Mouse (Mus musculus) left cerebral cortex, postnatal 10 days (tissue): ENCODE data around the gene Aplf. TPM values are rescaled to one million over a fixed set of nuclear protein-coding genes. Genes with fewer than 3 reads are reported as not detected.

ENCODE experiments used
- DNase-seq, 2 experiments: peaks; one replicate each; pipeline ENCODE4 v3.0.0; 2021 to 2022; ENCODE audit warnings: low spot score in 2 of 2, mixed read lengths in 1 of 2; ENCODE audit errors: extremely low spot score in 1 of 2
- intact Hi-C: fragments of 180-260 bp; cut with DNase I; formaldehyde crosslinking; loops from one replicate; pipeline ENCODE4 v1.15.1; 2025
- total RNA-seq, 2 experiments: library from RNA; stranded (reverse); gene quantifications; 2 replicates each; pipeline ENCODE4 v1.2.3; 2021

Gene Aplf
- 10 to 100 TPM; 10.8 to 12.8 TPM for total RNA-seq

DNA sequence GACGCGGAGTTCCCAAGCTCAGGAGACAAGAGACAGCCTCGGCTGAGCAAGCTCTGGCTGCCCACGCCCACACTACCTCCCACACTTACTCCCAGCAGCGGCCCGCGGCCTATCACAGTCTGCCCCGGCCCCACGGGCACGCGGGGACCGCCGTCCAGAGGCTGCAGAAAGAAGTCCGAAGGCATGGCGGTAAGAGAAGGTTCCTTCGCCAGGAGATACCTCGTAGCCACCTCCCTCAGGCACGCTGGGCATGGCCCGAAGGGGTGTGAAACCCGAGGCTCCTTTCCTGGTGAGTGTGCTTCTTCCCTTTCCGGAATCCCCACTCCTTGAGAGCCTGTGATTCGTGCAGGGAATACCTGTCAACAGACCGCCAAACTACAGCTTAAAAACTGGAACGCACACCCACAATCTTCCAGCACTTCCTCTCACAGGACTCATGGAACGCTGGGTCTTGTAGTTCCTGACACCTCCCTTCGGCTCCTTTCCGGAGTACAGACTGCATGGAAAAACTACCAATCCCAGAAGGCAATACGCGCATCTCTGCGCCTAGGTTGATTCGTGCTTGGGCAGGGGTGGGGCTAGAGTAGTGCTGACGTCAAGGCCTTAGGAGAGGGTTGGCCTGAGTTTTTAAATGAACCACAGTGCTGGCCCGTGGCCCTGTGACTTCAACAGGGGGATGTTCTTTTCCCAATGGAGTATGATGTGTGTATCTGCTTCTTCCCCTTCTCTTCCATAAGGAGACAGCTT is at the start of gene Aplf:
TSS of gene Aplf (minus strand) at position 423 of the 747 bp plus-strand sequence.
- intact Hi-C loops = loop anchor here (10.0 kb wide), 1 partner anchor 277 kb away; no protein-coding TSS in a partner anchor
- DNase-seq = peak; percentile 92 to 94

DNA sequence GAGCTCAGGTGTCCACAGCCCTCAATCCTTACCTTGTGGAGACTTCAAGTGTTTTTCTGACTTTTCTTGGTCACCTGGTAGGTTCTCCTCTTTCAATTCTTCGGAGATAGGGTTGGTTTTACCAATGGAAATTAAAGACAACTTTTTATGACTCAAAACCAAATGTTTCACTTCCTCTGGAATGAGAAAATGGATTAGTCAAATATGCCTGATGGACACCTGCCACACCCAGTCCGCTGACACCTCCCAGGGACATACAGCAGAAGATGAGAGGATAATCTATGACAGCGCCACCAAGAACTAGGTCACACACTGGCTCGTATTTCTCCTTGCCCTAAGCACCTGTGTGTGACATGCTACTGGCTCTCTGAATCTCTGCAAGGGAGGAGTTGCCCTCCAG is 42.1 kb upstream of the Aplf start:
- DNase-seq = no peak
- intact Hi-C loops = no loop called here

DNA sequence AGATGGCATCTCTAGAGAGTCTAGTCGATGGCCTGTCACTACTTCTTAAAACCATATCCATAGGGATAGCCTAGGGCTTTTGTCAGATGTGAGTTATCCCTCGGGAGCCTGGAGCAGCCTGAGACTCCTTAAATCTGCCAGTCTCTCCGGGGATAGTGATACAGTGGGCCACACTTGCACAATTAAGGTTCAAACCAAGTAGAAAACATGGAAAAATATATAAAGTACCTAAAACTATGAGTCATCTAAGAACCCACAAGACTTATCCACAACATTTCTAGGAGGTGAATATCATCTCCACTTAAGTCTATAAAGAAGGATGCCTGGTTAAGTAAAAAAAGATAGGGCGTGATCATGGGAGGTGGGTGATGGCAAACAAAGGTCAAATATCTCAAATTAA is 40.3 kb upstream of the Aplf start:
- DNase-seq = no peak
- intact Hi-C loops = no loop called here

DNA sequence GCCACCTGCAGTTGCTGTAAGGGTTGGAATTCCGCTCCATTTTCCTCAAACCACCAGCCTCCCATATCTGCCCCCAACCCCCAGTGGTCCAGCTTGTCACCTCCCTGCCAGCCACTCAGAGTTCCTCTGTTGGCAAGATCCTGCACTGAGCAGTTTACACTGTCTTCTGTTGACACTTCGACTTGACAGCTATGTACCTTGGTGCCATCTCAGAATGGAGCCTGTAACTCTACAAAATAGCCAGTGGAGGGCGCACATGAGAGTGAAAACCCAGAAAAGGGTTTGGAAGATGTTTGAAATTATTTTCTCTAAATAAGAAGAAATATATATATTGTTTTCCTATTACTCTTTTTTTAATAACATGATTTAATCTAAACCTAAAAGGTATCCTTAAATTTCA is 34.3 kb upstream of the Aplf start:
- DNase-seq = no peak
- intact Hi-C loops = no loop called here

- intact Hi-C loops = no loop called here
These were observed 24.6 kb upstream of the Aplf start for GRCm38 (mm10) chr6:87696544-87696943.

DNA sequence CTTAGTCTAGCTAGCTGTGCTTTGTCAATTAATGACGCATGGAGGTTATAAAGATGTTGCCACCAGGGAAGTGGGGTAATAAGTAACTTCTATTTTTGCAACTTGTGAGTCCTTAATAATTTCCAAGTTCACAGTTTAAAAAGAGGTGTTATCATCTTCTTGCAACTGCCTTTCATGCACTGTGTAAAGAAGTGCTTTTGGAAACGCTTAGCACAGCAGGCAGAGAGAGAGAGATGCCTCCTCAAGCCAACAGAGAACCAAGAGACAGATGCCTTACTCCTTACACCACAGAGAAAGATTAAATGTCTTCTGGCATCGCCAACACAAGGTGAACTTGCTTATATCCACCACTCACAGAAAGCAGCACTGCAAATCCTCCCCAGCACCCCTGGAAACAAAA is 24.0 kb upstream of the Aplf start:
- intact Hi-C loops = no loop called here

More at GRCm38 (mm10) chr6:87696544-87696943, 24.6 kb upstream of the Aplf start:
- DNase-seq = no peak

GRCm38 (mm10) chr6:87680418-87680817 is 8.4 kb upstream of the Aplf start:
- intact Hi-C loops = no loop called here
- no peak for DNase-seq

More for the DNA sequence above, 24.0 kb upstream of the Aplf start:
- DNase-seq = no peak

DNA sequence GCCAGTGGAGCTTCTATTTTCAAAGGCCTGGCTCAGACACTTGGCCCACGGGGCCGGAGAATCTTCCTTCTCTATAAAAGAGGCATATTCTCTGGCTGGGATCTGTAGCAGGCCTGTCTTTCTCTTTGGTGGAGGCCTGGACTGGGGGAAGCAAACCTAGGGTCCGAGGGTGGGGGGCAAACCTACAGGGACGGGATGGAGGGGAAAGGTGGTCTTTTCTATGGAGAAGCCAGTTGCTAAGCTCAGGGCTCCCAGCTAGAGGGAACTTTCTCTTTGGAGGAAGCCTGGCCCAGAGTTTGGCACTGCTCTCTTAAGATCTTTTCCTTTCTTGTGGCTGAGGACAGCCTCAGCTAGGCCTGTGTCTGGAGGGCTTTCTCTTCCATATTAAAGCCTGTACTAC is 668 bp upstream of the Aplf start:
- intact Hi-C loops = loop anchor here (10.0 kb wide), 1 partner anchor 278 kb away; no protein-coding TSS in a partner anchor
- no peak for DNase-seq

DNA sequence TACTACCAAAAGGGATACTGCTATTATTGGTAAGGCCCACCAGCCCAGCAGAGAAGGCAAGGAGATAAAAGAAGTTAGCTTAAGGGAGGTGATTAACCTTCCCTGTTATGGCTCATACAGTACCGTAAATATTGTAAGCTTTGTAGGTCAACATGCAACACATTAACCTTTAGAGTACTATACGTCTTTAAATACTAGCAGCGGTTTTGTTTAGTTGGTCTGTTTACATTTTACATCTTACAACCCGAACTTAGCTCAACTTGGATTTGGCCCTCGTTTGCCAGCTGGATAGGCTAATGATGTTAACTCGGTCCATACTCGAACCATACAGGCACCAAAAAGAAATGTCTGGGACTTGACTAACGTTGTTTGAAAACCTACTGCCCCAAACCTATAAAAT is 640 bp downstream of the Aplf start:
- no peak for DNase-seq
- intact Hi-C loops = loop anchor here (10.0 kb wide), 1 partner anchor 277 kb away; no protein-coding TSS in a partner anchor

GRCm38 (mm10) chr6:87669894-87670588 is 2.0 kb downstream of the Aplf start:
- peak; percentile 53 to 67 for DNase-seq
- intact Hi-C loops = loop anchor here (10.0 kb wide), 1 partner anchor 275 kb away; no protein-coding TSS in a partner anchor

- intact Hi-C loops = no loop called here
- no peak for DNase-seq
These were observed 3.3 kb downstream of the Aplf start for GRCm38 (mm10) chr6:87668733-87669132.

DNA sequence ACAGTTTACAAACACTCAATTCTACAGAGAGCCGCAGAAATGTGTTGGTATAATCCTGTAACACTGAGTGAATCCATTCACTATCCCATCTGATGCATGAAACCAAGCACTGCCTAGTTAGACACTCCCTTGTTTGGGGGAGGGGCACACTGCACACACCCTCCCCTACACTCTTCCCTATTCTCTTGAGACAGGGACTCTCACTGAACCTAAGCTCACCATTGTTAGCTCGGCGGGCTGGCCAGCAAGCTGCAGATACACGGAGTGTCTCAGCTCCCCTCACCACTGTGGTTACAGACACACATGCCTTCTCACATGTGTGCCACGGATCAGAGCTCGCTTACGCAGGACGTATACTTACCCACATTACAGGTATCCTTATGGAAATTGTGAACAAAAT is 4.2 kb downstream of the Aplf start:
- intact Hi-C loops = no loop called here
- DNase-seq = no peak

DNA sequence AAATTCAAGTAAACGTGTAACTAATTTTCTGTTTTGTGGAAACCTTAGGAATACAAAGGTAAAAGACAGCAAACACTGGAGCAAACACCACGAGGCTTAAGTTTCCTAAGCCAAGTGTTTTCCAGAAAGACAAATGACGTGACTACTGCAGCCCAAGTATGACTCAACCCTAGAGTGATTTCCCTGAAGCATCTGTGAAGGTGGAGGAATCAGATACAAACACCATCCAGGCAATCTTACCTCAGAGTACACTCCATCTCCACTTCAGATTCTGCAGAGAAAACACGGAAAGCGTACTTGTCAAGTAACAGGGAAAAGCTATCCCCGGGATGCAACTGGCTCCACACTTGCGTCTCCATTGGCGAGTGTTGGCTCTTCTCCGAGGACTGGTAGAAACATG is 8.5 kb downstream of the Aplf start:
- intact Hi-C loops = no loop called here
- no peak for DNase-seq

DNA sequence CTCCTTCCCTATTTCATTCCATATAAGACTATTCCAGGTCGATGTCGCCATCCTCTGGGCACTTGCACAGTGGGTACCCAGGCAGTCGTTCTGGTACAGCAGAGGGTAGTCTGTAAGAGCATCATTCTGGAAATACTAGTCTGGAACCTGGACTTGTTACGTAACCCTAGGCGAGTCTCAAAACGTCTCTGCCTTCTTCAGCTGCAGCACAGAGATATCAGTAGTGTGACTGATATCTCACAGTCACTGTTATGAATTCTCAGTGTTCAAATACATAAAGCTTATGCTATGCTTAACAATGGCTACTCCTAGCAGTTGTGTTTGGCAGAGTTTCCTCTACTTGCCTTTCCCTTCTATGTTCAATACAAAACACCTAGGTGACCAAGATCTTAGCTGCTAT is 9.8 kb downstream of the Aplf start:
- no peak for DNase-seq
- intact Hi-C loops = no loop called here

- DNase-seq = no peak
- intact Hi-C loops = no loop called here
These were observed 10.3 kb downstream of the Aplf start for GRCm38 (mm10) chr6:87661707-87662106.

GRCm38 (mm10) chr6:87658816-87659215 is 13.2 kb downstream of the Aplf start:
- intact Hi-C loops = no loop called here
- no peak for DNase-seq

- no peak for DNase-seq
- intact Hi-C loops = no loop called here
These were observed 17.9 kb downstream of the Aplf start for GRCm38 (mm10) chr6:87653904-87654638.

DNA sequence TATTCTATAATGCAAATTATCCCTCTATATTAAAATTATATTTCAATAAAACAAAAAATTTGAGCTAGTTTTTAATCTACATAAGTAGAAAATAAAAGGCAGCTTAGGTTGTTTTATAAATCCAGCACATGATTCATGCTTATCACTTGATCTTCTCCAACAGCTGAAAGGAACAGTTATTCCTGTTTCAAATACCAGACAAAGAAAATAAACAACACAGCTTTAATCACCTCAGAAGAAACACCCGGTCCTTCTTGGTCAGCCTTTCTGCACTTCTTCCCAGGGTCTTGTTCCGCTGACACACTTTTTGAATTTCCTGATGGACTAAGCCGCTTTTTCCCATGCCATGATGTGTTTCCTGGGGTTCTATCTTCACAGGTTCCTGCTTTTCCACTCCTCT is 18.5 kb downstream of the Aplf start:
- no peak for DNase-seq
- intact Hi-C loops = no loop called here

- DNase-seq = no peak
- intact Hi-C loops = no loop called here
These were observed 19.3 kb downstream of the Aplf start for GRCm38 (mm10) chr6:87652670-87653069.

GRCm38 (mm10) chr6:87651787-87652186 is 20.2 kb downstream of the Aplf start:
- no peak for DNase-seq
- intact Hi-C loops = no loop called here
